Mouse (Mus musculus): Measurements from ENCODE around the gene Teddm2.

DNA sequence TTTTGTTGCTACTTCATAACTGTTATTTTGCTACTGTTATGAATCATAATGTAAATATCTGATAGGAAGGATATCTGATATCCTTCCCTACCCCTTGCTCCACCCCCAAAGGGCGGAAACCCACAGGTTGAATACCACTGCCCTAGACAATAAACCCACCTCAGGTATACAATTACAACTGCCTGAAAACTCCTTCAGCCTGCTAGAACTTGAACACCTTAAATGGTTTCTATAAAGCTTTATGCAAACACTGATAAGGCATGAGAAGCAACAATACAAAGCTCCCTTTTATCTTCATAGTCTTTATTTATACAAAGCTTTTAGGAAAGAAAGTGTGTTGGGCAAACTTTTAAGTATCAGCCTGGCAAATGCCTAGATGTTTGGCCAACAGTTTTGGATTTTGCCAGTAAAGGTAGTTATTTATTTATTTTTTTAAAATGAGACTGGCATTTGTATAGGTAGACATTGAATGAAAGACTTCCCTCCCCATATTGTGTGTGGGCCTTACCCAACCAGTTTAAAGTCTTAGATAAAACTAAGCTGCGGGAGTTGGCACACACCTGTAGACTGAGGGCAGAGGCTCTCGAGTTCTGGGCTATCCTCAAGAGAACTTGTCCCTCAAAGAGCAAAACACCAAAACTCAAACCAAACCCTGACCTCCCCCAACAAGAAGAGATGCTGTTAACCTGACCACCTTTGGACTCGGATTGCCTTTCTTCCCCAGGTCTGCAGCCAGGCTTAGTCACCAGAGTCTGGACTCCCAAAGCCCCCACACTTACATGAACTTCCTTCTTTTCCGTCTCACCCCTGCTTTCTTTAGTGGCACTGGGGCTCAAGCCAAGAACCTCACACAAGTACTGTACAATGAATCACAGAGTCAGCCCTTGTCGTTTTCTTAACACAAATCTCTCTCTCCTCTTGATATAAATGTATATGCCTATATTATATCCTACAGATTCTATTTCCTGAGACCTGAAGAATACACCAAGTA lies 24.7 kb upstream of the Teddm2 start:
- TF ChIP-seq POLR2A (IDR thresholded peaks at IDR 0.05; ENCODE audit: insufficient read depth, low read depth, low read length) (no peak), CTCF (IDR thresholded peaks at IDR 0.05; ENCODE audit: insufficient read depth, low read depth, low read length) (no peak)

All from olfactory bulb, adult 2 months (tissue).